Mouse (Mus musculus) forelimb bud, embryonic 11.5 days (tissue): Measurements from ENCODE around the gene Traip.

Source experiments
- DNase-seq: peaks from one replicate; pipeline ENCODE4 v3.0.0-alpha.2; 2012; ENCODE audit warnings: low read depth, low spot score

Gene Traip

GRCm38 (mm10) chr9:107949922-107950235 lies at the start of gene Traip:
Gene Traip, plus strand, starts transcription at chr9:107950136.
- DNase-seq: no peak

- DNase-seq: peak; percentile 88
Measured at GRCm38 (mm10) chr9:107900840-107901626, 48.9 kb upstream of the Traip start.

DNA sequence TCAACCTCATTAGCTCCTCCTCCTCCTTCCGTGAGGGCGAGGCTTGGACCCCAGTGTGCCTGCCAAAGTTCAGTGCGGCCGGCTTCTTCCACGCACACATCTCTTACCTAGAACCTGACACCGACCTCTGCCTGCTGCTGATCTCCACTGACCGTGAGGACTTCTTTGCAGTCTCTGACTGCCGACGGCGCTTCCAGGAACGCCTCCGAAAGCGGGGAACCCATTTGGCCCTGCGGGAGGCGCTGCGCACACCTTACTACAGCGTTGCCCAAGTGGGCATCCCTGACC lies 48.4 kb upstream of the Traip start:
- no peak for DNase-seq

DNA sequence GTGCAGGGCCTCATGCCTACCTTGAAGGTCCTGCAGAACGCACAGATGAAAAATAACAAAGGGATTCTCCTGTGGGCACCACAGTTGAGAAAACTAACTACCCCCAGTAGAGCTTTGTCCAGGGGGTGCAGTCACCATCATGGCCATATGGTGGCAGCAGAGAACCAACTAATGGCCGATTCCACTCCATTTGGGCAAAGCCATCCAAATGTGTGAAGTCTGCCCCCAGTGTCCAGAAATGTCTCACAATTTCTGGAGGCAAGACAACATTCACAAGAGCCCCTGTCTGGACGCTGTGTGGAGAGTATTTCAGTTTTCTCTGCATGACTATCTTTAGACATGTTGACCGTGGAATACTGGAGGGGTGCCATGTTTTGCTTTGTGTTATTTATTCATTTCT lies 45.2 kb upstream of the Traip start:
- DNase-seq: peak; percentile 89

- DNase-seq: peak; percentile 74
Measured at GRCm38 (mm10) chr9:107906252-107906966, 43.5 kb upstream of the Traip start, which contains the start of gene Mst1r. Gene Mst1r, plus strand, starts transcription at chr9:107906873.

- DNase-seq: no peak
Measured at GRCm38 (mm10) chr9:107906967-107907800, 42.8 kb upstream of the Traip start.

DNA sequence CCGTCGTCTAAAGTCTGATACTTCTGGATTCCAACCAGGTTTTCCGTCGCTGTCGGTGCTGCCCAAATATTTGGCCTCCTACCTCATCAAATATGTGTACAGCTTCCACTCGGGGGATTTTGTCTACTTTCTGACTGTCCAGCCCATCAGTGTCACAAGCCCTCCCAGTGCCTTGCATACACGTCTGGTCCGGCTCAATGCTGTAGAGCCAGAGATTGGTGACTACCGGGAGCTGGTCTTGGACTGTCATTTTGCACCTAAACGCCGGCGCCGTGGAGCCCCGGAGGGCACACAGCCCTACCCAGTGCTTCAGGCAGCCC lies 42.2 kb upstream of the Traip start:
- no peak for DNase-seq

- no peak for DNase-seq
Measured at GRCm38 (mm10) chr9:107908410-107909158, 41.4 kb upstream of the Traip start.

DNA sequence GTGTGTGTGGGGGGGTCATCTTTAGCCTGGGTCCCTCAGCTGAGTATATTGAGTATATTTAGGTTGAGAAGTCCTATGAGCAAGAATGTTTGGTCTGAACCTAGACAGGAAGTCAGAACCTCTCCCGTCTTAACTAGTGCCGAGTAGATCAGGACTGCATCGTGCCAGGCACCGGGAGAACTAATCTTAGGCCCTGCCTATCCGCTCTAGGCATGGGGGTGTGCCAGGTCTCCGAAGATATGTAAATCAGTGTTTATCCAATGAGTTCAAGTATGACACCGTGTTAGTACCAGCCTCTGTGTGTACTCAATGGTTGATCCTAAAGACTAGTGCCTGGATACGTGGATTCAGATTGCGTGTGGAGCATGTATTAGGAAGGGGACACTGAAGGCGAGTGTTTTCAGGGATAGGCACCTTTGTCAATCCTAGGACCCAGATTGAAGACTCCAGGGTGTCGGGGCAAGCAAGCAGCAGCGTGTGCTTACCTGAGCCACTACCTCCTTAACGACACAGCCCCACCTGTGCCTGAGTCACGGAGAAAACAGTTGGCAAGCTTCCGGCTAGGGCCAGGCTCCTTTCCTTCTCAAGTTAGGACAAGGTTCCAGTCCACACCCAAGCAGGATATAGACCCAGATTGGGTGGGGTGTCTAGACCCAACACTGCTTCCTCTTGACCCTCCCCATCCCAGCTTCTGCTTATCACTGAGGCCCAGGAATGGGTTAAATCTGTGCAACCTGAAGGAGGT lies 39.7 kb upstream of the Traip start:
- no peak for DNase-seq

GRCm38 (mm10) chr9:107914764-107915420 lies 35.0 kb upstream of the Traip start:
- no peak for DNase-seq

- peak; percentile 66 for DNase-seq
Measured at GRCm38 (mm10) chr9:107917895-107918608, 31.9 kb upstream of the Traip start.

- DNase-seq: no peak
Measured at GRCm38 (mm10) chr9:107918884-107919283, 31.1 kb upstream of the Traip start.

GRCm38 (mm10) chr9:107919441-107919840 lies 30.5 kb upstream of the Traip start:
- no peak for DNase-seq

GRCm38 (mm10) chr9:107923021-107923420 lies 26.9 kb upstream of the Traip start:
- DNase-seq: no peak

GRCm38 (mm10) chr9:107923956-107924355 lies 26.0 kb upstream of the Traip start:
- DNase-seq: no peak

GRCm38 (mm10) chr9:107925251-107925650 lies 24.7 kb upstream of the Traip start:
- no peak for DNase-seq

DNA sequence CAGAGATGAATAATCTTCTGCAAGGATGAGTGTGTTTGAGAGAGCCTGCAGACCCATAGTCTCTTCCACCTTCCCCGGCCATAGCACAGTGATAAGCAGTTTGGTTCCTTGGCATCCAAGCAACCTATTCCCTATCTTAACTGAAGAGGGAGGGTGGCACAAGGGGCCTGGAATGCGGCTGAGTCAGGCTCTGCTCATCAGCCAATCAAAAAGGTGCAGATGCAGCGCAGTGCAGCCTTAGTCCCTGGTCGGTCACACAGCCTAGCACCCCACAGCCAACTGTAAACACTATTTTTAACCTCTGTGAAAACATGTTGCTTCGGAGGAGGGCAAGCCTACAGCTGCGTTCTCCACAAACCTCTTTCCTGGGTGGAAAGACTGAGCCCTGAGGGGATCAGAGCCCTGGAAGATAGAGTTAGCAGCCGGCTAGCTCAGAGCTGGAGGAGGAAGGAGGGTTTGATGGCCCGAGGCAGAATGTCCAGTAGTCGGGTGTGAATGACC lies 23.0 kb upstream of the Traip start:
- no peak for DNase-seq

DNA sequence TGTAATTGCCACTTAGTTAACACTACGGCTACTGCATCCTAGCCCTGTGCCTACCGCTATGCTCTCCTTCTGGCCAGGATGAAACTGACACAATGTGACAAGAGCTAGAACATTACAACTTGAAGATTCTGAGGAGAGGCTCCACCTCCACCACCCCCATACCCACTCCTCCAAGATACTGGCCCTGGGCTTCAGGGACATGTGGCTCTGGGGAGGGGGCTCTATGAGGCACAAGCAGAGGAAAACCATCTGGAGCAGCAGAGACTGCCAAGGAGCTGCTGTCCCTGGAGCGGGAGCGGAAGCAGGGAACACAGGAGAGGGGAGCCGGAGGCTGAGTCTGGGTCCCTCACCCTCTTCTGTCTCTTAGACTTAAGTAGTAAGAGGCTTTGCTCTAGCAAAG lies 22.2 kb upstream of the Traip start:
- no peak for DNase-seq

DNA sequence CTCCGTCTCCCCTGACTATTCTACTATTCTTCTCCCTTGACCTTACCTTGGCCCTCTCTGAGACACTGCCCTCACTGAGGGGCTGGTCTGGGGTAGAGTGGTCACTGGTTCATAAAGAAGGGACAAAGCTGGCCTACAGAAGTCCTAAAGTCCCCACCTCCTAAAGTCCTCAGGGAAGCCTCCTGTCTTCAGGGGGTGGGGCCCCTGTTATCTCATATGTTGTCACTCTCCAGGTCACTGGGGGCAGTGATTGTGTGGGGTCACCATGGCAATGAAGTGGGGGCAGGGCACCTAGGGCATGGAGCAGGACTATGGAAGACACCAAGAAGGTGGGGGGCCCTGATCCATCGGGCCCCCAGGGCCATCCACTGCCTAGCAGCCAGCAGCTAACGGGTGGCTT lies 21.8 kb upstream of the Traip start, which contains the start of gene Actl11:
TSS of gene Actl11 (plus strand) at position 301 of the 400 bp plus-strand sequence.
- DNase-seq: no peak

- no peak for DNase-seq
Measured at GRCm38 (mm10) chr9:107932221-107932620, 17.7 kb upstream of the Traip start.
